Mouse (Mus musculus) urinary bladder, adult 2 months (tissue): ENCODE results near the gene Exoc6b. TPM values are rescaled to one million over a fixed set of nuclear protein-coding genes. Genes with fewer than 3 reads are reported as not detected.

Experiments
- DNase-seq: peaks from one replicate; pipeline ENCODE4 v3.0.0; 2022; ENCODE audit warnings: low spot score
- polyA plus RNA-seq: library from polyadenylated mRNA; depleted of rRNA; stranded (reverse); fragments of >200 nt; gene quantifications from 2 replicates; pipeline ENCODE4 v1.2.3, GENCODE M21; 2012; rRNA removed

Gene Exoc6b
- polyA plus RNA-seq, 1 experiment: 9.6 TPM

DNA sequence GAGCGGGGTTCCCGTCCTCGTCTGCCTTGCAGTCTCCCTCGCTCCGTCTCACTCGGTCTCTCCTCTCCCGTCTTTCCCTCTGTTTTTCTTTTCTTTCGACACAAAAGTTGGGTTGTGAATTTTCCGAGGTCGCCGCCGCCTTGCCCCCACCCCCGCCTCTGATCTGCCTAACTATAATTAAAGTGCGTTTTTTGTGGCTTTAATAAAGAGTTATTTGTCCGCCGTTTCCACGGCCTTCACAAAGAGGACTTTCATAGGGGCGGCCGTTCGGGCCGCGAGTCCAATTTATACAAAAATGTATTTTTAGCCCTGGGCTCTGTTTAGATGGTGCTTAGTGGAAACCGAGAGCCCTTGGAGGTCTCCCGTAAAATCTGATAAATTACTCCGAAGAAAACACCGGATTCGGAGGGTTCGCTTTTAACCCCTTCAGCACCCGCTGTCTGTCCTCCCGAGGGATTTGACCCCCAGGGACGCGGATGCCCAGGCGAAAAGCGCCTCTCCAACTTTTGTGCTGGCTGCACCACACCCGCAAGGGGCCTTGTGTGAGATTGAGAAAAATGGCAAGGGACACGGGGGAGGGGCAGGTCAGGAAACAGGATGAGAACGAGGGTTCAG lies 483.5 kb downstream of the Exoc6b start:
- DNase-seq: peak; percentile 22

DNA sequence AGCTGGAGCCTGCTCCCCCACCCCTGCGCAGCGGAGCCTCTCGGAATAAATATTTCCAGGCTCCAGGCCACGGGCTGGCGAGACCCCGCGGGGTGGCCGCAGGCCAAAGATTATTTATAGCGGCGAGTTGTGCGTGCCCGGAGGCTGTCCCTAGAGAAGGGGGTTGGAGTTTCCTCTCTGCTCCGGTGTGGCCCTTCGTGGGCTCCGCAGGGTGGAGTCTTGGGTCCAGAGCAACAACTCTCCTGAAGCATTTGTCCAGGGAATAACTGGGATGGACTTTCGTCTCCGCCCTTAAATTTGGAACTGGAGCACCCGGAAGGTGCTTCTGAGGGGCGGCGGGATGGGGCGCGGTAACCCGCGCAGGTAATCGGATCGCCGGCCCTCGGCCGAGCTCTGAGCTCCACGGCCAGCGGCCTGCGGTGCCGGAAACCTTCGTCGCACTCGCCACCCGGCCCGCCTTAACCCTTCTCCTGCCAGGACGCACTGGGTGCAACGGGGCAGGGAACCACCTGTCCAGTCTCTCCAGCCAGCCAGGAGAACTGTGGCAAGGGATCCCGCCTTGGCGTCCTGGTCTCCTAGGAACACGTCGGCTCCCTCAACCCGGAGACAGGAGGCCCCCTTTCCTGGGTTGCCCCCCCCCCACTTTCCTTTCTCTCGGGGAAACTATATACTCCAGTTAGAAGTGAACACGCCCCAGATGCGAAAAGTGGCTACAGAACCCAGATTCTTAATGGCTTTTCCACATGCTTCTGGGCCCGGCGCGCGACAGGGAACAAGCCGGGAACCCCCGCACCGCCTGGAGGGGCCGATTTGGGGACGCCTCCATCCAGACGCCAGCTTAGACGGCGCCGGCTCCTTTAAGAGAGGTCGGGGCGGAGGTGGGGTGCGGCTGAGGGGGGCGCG lies 484.3 kb downstream of the Exoc6b start:
- peak; percentile 30 for DNase-seq

DNA sequence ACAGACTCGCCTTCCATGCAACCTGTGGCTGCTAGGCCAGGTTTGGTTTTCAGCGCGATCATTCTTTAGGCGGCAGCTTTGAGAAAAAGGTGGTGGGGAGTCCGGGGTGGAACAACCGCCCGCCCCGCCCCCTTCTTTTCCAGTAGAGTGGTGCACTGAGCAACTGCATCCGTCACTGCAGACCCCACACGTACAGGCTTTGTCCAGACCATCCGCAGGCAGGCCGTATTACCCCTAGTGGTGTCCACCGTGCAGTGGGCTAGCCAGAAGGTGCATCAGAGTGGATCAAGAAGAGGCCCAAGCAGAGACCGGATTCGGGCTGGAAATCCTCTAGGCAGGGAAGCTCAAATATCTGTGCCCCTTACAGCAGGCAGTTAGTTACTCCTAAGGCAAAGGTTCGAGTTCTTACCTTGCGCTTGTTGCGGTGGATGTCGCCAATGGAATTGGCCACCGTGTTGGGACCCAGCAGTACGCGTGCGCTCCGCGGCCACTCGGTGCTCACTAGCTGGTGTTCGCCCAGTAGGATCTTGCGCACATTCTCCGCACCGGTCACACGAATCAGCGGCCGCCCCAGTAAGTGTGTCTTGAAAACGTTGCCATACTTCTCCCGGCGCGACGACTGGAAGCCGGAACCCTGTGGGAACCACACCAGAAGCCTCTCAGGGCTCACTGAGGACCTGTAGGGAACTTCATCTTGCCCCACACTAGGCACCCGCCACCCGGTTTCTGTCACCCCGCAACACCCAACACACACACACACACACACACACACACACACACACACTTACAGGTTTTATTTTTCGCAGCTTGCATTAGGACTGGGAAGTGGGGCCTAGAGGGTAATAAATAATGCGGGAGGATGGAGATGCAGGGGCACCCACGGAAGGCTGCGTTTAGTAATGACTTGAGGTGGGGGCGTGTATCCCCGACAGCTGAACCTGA lies 485.2 kb downstream of the Exoc6b start:
- peak; percentile 26 for DNase-seq

DNA sequence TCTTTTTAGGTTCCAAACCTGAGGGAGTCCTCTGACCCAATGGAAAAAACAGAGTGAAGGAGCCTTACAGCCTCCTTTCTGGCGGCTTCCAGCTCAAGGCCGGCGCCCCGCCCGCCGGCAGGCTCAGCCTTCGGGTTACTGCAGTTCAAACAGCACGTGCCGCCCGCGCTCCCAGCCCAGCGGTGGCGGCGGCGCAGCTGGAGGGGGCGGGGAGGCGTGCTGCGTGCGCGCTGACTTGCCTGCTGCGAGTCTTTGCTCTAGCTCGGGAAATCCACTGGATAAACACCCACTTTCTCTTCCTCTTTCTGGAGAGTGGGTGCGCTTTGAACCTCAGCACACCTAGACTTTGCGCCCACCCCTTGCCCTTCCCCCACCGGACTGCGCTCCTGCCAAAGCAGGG lies 485.9 kb downstream of the Exoc6b start:
- peak; percentile 54 for DNase-seq

DNA sequence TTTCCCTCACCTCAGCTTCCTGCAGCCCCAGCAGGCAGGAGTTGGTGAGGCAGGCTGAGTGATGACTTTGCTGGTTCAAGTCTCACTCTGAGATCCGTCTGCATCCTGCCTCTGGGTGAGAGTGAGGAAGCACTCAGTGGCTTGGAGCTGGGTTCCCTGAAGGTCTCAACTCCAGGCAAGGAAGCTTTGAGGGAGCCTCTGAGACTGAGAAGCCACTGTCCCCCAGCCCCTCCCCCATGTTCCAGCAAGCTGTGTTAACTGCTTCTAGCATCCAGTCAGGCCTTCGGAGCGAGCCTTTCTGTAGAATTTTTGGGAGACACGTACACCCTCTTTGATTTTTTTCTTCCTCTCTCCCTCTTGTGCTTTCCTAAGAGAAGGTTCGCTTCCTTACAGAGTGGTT lies 486.5 kb downstream of the Exoc6b start:
- DNase-seq: peak; percentile 17

DNA sequence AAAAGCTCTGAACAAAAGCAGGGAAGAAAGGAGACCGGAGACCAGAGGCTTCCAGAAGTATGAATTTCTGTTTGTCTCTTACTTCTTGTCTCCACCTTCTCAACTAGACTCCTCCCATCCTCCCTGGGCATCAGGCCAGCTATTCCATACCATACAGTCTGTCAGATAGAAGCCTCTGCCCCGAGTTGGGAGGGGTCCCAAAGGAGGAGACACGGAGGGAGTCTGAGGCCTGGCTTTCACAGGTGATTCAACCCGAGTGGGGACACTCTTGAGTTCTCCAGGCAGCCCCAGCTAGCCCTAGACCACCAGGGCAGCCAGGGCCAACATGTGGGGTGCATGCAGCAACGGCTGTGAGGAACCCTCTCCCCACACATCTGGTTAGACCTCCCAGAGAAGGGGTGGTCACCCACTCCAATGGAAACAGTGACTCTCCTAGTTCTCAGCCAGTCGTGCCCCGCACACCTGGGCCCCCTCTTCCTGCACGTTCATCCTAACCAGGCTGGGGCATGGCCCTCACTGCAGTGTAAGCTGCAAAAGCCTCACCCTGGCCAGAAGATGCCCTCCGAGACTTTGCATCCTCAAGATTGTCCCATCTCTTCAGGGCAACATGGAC lies 487.4 kb downstream of the Exoc6b start:
- DNase-seq: peak; percentile 9

DNA sequence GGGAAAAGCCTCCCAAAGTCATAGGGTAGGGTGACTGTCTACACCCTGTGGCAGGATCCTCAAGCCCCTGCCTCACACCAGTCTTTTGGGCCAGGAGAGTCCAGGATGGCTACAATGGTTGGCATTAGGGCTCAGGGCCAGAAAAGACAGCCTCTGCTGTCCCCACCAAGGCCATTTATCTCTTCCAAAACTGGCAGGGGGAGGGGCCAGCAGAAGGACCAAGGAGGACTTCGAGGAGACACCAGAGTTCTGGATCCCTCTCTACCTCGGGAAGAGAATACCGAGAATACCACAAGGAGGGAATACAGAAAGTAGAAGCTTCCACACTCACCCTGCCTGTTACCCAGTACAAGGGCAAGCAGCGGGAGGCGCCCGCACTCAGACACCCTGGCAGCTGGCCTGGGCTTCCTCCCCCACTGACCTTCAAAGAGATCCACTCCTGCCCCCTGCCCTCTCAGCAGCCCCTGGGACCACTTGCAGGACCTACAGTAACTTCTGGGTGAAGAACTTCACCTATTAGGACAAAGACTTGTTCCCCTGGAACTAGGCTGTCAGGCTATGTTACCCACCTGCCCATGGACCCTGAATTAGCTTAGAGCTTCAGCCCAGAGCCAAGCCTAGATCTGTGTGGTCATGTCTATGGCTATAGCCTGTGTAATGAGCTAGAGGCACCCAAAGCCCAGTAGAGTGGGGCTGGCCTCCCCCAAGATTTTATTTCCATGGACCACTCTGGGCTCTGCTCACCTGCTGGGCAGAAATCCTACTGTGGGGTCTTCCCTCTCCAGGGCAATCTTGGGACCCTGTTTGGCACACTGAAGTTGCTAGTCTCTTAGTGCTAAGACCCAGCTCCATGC lies 488.1 kb downstream of the Exoc6b start:
- DNase-seq: no peak

DNA sequence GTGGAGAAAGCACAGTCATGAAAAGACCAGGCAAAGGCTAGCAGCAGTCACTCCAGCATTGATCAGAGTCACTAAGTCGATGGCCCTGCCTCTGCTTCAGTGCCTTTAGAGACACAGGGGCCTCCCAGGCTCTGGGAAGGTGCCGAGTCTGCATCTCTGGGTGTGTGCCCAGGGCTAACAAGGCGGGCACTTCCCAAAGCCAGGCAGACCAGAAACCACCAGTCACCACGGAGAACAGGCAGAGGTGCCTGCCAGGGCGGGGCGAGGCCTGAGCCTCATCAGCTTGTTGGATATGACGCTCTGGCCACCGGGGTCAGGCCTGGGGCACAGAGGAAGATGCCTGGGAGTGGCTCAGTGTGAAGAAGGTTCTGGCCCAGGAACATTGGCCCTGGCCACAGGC lies 489.8 kb downstream of the Exoc6b start:
- no peak for DNase-seq

DNA sequence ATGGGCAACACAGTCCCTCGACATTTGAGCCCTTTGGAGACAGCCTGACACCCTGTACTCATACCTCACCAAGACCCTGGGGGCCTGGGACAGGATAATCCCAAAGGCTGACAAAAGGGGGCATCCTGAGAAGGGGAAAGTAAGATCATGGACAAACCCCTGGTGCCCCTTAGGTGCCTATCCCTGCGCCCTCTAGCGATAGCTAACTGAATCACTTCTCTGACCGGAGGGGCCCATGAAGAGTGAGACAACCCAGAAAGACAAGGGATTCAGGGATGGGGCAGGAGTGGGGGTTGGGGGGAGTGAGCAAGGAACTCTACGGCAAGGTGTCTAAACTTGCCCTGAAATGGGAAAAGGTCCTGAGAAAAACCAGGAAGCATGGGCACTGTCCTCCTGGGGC lies 490.4 kb downstream of the Exoc6b start:
- no peak for DNase-seq

DNA sequence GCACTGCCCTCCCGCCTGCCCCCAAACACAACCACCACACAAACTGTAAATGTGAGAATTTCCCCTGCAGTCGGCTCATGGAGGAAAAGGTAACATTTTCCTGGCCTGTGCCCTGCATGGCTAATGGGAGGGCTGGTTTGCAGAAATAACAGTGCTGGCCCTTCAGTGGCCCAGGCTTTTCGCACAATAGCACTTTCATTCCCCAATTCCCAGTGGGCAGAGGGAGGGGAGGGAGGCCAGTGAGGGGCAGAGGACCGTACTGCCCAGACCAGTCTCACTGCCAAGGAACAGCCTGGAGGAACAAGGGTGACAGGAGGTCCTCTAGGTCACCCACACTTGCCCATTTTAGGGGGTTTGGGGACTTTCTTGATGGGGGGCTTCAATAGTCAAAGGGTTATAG lies 491.4 kb downstream of the Exoc6b start:
- DNase-seq: no peak

DNA sequence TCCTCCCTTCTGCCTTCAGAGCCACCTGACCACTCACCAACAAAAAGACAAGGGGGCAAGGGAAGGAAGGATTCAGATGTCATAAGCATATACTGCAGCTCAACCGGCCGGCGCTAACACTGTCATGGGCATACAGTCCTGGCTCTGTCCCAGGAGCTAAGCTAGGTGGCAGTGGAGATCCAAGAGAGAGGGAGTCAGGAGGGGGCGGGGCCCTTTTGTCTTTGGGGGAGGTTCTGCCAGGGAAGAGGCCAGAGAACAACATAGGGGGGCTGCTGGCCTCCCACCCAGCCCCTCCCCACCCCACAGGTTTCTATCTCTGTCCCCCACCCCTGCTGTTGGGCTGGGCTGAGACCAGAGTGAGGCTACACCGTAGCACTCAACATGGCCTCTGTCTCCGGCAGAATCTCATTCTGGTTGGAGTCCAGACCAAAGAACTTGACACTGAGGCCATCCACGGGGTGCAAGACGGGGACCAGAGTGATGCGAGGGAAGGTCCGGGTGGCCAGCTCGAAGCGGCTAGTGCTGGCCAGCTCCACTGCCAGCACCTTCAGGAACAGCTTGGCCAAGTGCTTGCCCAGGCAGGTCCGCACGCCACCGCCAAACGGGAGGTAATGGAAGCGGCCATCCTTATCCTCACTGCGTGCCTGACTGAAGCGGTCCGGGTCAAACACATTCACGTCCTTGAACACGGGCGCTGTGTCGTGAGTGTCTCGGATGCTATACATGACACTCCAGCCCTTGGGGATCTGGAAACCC lies 495.2 kb downstream of the Exoc6b start:
- DNase-seq: no peak

DNA sequence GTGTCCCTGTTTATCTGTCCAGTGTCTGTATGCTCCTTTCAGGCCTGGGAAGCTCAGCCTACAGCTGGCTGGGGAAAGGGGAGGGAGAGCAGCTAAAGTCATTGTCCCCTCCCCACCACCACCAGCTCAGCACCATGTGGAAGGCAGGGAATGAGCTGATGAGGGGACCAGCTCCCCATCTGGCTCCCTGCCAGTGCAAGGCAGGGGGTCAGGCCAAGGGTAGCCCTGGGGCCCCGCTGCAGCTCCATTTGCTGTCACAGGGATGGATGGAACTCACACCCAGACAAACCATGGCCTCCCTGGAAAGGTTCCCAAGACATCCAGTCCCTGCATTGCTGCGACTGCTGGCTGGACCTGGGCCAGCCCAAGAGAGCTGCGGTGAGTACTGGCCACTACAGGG lies 499.3 kb downstream of the Exoc6b start:
- DNase-seq: no peak

DNA sequence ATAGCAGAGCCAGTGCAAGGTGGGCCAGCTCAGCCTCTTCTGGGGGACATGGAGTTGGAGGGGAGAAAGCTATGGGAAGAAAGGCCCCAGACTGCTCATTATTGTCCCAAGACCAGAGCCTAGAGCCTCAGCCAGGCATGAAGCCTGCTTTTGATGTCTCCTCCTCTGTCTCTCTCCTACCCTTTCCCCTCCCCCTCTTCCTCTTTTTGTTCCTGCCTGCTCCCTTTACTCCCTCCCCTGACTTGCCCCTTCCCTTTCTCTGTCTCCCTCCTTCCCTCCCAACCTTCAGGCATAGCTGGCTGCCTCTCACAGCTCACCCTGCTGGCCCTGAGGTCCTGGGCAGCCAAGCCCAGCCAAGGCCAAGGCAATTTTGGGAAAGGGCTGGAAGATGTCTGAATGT lies 499.7 kb downstream of the Exoc6b start:
- no peak for DNase-seq

DNA sequence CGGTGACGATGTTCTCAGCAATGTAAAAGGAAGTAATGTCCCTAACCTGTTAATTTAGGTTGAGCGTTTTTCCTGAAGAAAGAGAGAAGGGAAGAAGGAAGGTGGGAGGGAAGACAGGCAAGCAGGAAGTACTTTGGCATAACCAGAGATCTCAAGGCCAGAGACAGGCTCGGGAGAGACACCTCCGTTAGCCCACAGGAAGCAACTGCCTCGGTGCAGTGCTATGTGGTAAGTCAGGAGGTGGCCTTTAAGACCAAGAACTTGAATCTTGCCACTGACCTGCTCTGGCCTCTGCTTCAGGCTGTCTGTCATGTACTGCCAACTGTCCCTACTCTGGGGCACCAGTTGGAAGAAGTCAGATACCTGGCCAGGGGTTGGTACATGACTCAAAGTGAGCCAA lies 500.4 kb downstream of the Exoc6b start:
- no peak for DNase-seq

Other genes with a start within 250 kb of the Exoc6b start
- 12.5 and 24.3 TPM in 2 replicates for gene Spr, start 68.3 kb upstream of the Exoc6b start, polyA plus RNA-seq
- gene Emx1, start 117.9 kb upstream of the Exoc6b start, polyA plus RNA-seq: 0.04 TPM in 1 of 2 replicates, not detected in the other